Mouse (Mus musculus): Measurements from ENCODE around the gene Rprd1b.
A peak's percentile ranks its signal among the peaks of the same experiment; 100 is the strongest.

The Rprd1b gene

GRCm38 (mm10) chr2:158128461-158129130, 100.3 kb downstream of the Rprd1b start:
- DNase-seq: no peak

- DNase-seq: peak; percentile 34
These were observed 101.2 kb downstream of the Rprd1b start for GRCm38 (mm10) chr2:158129291-158130002.

- DNase-seq: peak; percentile 92
These were observed 102.2 kb downstream of the Rprd1b start for GRCm38 (mm10) chr2:158130391-158130986.

- no peak for DNase-seq
These were observed 103.0 kb downstream of the Rprd1b start for GRCm38 (mm10) chr2:158131197-158131835.

- no peak for DNase-seq
These were observed 104.0 kb downstream of the Rprd1b start for GRCm38 (mm10) chr2:158132320-158132719.

GRCm38 (mm10) chr2:158133050-158133449, 104.8 kb downstream of the Rprd1b start:
- no peak for DNase-seq

GRCm38 (mm10) chr2:158136205-158136604, 107.9 kb downstream of the Rprd1b start:
- peak; percentile 64 for DNase-seq

- DNase-seq: no peak
These were observed 109.5 kb downstream of the Rprd1b start for GRCm38 (mm10) chr2:158137771-158138170.

- DNase-seq: no peak
These were observed 110.5 kb downstream of the Rprd1b start for GRCm38 (mm10) chr2:158138778-158139177.

- peak; percentile 27 for DNase-seq
These were observed 111.3 kb downstream of the Rprd1b start for GRCm38 (mm10) chr2:158139628-158140027.

- no peak for DNase-seq
These were observed 112.4 kb downstream of the Rprd1b start for GRCm38 (mm10) chr2:158140664-158141063.

GRCm38 (mm10) chr2:158141271-158141670, 113.0 kb downstream of the Rprd1b start:
- no peak for DNase-seq

GRCm38 (mm10) chr2:158141690-158142440, 113.6 kb downstream of the Rprd1b start:
- DNase-seq: no peak

GRCm38 (mm10) chr2:158142981-158143380, 114.7 kb downstream of the Rprd1b start:
- no peak for DNase-seq

GRCm38 (mm10) chr2:158143816-158144215, 115.5 kb downstream of the Rprd1b start:
- DNase-seq: no peak

GRCm38 (mm10) chr2:158144263-158144662, 116.0 kb downstream of the Rprd1b start:
- DNase-seq: no peak

- DNase-seq: no peak
These were observed 116.6 kb downstream of the Rprd1b start for GRCm38 (mm10) chr2:158144750-158145527.

- no peak for DNase-seq
These were observed 117.3 kb downstream of the Rprd1b start for GRCm38 (mm10) chr2:158145528-158146065.

GRCm38 (mm10) chr2:158146223-158146622, 117.9 kb downstream of the Rprd1b start, which contains the start of gene Tgm2:
Gene Tgm2 (minus strand): TSS chr2:158146436.
- peak; percentile 95 for DNase-seq

- DNase-seq: no peak
These were observed 118.7 kb downstream of the Rprd1b start for GRCm38 (mm10) chr2:158146971-158147370.

- DNase-seq: no peak
These were observed 122.8 kb downstream of the Rprd1b start for GRCm38 (mm10) chr2:158151077-158151476.

Data from kidney, adult 18-20 months (tissue).